Mouse (Mus musculus): Measurements from ENCODE around the gene Ahcy.

DNA sequence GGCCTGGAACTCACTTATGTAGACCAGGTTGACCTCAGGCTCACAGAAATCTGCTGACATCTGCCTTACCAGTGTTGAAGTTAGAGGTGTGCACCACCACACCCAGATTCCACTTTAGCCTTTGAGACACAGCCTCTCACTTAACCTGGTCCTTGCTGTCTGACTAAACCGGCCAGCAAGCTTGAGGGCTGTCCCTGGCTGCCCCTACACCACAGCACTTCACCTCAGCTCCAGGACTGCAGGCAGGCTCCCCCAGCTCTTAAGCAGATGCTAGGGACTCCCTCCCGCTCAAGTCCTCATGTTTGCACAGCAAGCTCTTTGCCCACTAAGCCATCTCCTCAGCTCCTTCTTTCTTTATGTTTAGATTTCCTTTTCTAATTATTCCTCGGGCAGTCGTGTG lies 34.3 kb downstream of the Ahcy start:
- TF ChIP-seq CTCF (conservative IDR thresholded peaks at IDR 0.05; ENCODE audit: low read length) (no peak), POU5F1 (IDR thresholded peaks at IDR 0.05; ENCODE audit: borderline replicate concordance, low read length) (no peak)
